Mouse (Mus musculus): ENCODE results near the gene Mep1a.
"Not testable (repeated sequence)": the region's sequence is repeated elsewhere in the genome, so short reads cannot be mapped to it uniquely, and the experiment has no call there.

Gene Mep1a

DNA sequence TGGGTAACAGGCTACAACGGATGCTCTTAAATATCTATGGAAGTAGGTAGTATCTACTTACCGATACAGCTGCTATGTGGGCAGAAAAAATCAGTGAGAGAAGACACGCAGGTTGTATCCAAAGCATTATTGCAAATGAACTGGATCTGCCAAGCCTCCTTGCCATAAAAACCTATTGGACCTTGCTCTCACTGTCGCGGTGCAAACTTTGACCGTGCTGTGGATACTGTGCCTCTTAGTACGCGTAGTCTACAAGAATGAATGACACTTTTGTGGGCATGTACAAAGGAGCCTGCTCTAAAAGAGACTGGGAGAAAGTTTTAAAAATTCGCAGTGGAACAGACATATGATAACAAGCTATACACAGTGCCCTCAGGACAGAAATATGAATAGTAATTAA is at the start of gene Mep1a:
TSS of gene Mep1a (minus strand) at position 221 of the 400 bp plus-strand sequence.
- DNase-seq = no peak

DNA sequence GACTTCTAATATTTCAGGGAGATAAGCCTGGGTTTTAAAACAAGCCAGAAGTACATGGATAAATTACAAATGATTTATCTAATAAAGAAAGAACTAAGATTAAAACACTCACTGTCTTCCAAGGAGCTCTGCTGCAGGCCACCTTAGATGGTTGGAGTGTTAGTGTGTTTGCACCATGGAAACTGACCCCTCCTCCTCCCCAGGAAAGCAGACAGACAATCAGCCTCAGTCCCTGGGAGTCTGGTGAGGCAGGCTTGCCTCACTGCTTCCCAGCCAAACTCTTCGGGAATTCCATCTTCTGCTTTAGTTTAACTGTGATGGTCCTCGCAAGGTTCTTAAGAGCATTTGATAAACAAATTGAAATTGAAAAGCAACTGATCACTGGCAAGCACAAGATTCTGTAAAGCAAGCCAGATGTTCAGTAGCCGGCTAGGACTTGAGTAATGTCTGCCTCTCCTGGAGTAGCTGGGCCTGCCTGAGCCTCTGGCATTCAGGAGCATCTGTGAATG is 48.6 kb upstream of the Mep1a start:
- DNase-seq = no peak

- DNase-seq = no peak
Observed at GRCm38 (mm10) chr17:43544040-43544439, 41.4 kb upstream of the Mep1a start.

DNA sequence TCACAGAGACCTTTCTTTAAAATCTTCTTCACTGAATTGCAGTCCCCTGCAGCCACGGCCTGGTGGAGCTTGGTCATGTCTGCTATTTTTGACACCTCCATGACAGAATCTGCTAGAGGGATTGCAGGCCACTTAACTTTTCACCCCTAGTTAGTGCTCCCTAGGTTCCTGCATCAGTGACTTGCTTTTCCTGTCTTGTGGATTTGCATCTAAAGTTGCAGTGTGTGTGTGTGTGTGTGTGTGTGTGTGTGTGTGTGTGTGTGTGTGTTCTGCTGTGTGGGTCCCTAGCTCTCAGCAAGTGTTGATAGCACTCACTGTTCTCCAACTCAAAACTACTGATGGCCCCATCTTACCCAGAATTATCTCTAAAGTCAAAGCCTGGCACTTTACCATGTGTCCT is 40.9 kb upstream of the Mep1a start, which contains the start of gene Ankrd66:
TSS of gene Ankrd66 (minus strand) at position 101 of the 400 bp plus-strand sequence.
- DNase-seq = no peak

- DNase-seq = no peak
Observed at GRCm38 (mm10) chr17:43538767-43539166, 36.2 kb upstream of the Mep1a start.

DNA sequence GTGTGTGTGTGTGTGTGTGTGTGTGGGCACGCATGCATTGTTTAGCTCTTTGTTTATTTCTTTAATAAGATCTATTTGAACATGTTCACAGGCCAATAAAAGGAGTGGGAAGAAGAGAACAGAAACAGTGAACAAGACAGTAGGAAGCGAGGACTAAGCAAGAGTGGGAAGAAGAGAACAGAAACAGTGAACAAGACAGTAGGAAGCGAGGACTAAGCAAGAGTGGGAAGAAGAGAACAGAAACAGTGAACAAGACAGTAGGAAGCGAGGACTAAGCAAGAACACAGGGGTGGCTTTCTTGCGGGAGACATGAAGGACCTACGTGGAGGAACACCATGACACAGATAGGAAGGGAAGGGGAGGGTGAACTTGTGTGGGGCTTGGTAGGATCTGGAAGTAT is 34.2 kb upstream of the Mep1a start:
- not testable (repeated sequence) for DNase-seq

- peak; percentile 11 for DNase-seq
Observed at GRCm38 (mm10) chr17:43534362-43535222, 32.0 kb upstream of the Mep1a start.

GRCm38 (mm10) chr17:43531192-43531591 is 28.6 kb upstream of the Mep1a start:
- DNase-seq = no peak

GRCm38 (mm10) chr17:43530507-43530906 is 27.9 kb upstream of the Mep1a start:
- no peak for DNase-seq

- DNase-seq = no peak
Observed at GRCm38 (mm10) chr17:43520166-43520565, 17.6 kb upstream of the Mep1a start.

DNA sequence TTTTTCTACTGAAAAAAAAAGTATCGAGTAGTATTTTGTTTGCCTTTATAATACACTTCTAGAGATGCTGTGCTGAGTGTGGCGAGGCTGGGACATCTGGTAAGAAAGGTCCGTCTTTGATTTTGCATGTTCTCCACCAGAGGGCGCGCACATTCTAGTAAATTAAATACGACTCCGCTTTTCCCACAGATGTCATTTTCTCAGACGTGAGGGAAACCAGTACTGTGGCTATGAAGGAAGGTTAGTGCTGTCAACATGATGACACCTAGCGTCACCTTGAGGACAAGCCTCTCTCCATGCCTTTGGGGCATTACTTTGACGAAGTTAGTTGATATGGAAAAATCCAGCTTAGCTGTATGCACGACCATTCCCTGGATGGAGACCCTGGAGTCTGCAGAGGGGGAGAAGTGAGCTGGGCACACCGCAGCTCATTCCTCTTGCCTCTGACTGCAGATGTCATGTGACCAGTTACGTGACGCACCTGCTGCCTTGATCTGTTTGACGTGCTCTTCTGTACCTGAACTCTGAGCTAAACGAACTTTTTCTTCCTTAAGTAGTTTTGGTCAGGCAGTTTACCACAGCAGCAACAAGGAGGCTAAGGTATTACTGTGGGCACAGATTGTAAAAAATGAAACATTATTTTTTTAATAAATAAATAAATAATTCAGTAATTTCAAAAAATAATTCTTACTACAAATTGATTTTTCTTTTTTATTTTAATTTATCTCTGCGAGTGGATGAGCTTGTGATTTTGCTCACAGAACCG is 16.2 kb upstream of the Mep1a start:
- DNase-seq = peak; percentile 16

- no peak for DNase-seq
Observed at GRCm38 (mm10) chr17:43510782-43511181, 8.2 kb upstream of the Mep1a start.

GRCm38 (mm10) chr17:43504594-43504934 is 2.0 kb upstream of the Mep1a start:
- no peak for DNase-seq

- DNase-seq = no peak
Observed at GRCm38 (mm10) chr17:43503861-43504593, 1.4 kb upstream of the Mep1a start.

GRCm38 (mm10) chr17:43501631-43502030 is 981 bp downstream of the Mep1a start:
- no peak for DNase-seq

DNA sequence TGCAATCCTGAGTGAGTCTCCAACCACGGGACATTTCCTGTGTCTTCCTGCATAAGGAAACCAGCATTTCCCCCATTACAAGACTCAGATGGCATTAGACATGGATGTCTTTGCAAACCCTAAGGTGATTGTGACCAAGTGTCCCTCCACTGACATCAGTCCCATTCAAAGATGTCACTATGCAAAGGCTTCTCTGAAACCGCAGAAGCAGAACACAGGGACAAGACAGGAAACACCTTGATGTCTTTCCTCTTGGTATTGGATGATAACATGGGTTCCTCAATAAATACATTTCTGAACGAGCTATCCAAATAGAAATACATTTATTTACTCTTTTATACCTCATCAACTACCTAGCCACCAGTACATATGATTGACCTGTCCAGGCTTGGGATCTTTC is 1.4 kb downstream of the Mep1a start:
- DNase-seq = no peak

GRCm38 (mm10) chr17:43500513-43500912 is 2.1 kb downstream of the Mep1a start:
- DNase-seq = no peak

DNA sequence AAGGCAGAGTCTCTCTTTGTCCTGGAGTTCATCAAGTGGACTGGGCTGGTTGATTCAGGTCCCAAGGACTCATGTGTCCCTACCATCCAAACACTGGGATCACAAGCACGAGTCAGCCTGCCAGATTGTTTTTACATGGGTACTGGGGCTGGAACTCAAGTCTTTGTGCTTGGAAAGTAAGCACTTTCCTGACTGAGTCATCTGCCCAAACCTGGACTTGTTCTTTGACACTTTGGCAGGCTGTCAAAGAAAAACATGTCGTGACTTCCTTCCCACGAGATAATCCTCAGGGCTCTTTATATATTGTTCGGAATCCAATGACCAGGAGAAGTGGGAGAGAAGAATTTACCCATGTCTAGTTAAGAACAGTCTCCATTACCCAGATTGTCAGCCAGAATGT is 5.1 kb downstream of the Mep1a start:
- no peak for DNase-seq

DNA sequence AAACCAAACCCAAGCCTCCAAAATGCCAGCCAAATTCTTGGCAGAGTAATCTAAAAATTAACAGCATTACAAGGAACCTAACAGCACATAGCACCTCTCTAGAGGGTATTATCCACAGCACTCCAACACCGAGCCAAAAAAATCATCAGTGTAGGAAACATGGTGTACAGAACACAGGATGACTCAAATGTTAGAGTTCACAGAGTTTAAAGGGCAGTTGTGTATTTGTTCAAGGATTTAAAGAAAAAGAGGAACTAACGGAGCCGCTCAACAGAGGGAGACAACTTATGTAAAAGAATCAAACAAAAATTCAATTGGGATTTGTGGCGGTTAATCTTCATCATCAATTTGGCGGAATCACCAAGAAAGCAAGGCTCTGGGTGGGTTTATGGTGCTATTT is 7.1 kb downstream of the Mep1a start:
- no peak for DNase-seq

DNA sequence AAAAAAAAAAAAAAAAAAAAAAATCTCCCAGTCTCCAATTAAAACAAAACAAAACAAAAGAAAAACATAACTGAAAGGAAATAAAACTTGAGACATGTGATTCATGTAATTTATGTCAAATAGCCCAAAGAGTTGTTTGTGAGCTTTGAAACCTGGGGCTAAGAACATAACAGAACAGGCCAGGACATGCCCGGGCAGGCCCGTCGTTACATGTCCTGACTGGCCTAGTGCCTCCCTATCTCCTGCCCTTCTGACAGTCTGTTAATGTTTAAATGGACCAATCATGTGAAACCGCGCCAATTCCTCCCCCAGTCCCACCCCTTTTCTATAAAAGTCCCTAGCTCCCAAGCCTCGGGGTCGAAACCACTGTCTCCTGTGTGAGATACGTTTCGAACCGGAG is 12.2 kb downstream of the Mep1a start:
- DNase-seq = not testable (repeated sequence)

- DNase-seq = no peak
Observed at GRCm38 (mm10) chr17:43488439-43489151, 14.0 kb downstream of the Mep1a start.

GRCm38 (mm10) chr17:43485982-43486381 is 16.6 kb downstream of the Mep1a start:
- no peak for DNase-seq

GRCm38 (mm10) chr17:43477621-43478020 is 25.0 kb downstream of the Mep1a start:
- no peak for DNase-seq

All from cerebellum, adult 11-12 months (tissue).